Mouse (Mus musculus): Measurements from ENCODE around the gene Kif2c. TPM values are rescaled to one million over a fixed set of nuclear protein-coding genes. Genes with fewer than 3 reads are reported as not detected.
A peak's percentile ranks its signal among the peaks of the same experiment; 100 is the strongest.

Kif2c gene
- total and polyA plus RNA-seq, 2 experiments from 2014 or later: 8.2 to 10.3 TPM

DNA sequence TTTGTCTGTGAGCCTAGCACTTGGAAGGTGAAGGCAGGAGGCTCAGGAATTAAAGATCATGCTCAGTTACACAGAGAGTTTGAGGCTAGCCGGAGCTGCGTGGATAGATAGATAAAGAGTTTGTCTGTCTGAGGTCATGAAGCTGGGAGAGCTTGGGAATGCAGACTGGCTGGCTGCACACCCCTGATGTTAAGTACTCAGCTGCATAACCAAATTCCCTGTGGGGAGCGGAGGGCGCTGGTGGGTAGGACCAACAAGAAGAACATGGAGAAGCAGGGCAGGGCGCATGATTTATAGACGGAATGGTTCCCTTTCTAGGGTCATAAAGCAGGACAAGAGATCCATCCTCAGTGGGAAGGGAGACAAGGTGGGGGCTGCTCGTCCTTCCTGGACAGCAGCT lies 39.4 kb downstream of the Kif2c start:
- H3K27ac ChIP-seq (ENCODE audit: low read depth): no peak overlapping the region
- no peak overlapping the region for H3K4me3 ChIP-seq (ENCODE audit: low read depth, low read length)
- ATAC-seq (ENCODE audit: insufficient read depth, low read depth) (no peak), DNase-seq (ENCODE audit: low spot score) (no peak)
- no peaks in the 10 kb centered on the region for H3K9me3 ChIP-seq (replicated peaks; ENCODE audit: control insufficient read depth, low read length)
- no peak for TF ChIP-seq CTCF (IDR thresholded peaks at IDR 0.05; ENCODE audit: low read depth)
- no peak for TF ChIP-seq EP300 (IDR thresholded peaks at IDR 0.05; ENCODE audit: low read depth)
- H3K27me3 ChIP-seq (ENCODE audit: control insufficient read depth, insufficient read depth, low read length): no peaks in the 10 kb centered on the region
- no peak overlapping the region for H3K4me2 ChIP-seq (ENCODE audit: low read depth, low read length)
- no peaks in the 10 kb centered on the region for H3K36me3 ChIP-seq (replicated peaks; ENCODE audit: control insufficient read depth, insufficient read depth, low read length)
- 39% methylated on average over 7 of the region's 7 CpGs for WGBS
- H3K9ac ChIP-seq (replicated peaks; ENCODE audit: low read depth, low read length): no peak overlapping the region
- no peaks in the 10 kb centered on the region for H3K4me1 ChIP-seq (ENCODE audit: control insufficient read depth, insufficient read depth)

DNA sequence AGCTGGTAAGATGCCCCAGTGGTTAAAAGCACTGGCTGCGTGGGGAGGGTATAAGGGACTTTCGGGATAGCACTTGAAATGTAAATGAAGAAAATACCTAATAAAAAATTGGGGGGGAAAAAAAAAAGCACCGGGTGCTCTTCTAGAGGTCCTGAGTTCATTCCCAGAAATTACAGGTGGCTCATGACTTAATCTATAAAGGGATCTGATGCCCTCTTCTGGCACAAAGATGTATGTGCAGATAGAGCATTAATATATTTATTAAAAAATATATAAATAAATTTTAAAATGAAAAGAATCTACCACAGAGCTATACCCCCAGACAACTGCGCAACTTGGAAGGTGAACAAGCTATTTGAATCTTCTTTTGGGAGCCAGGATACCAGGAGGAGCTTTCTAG lies 41.8 kb downstream of the Kif2c start:
- ATAC-seq (ENCODE audit: insufficient read depth, low read depth) (no peak), DNase-seq (ENCODE audit: low spot score) (no peak)
- WGBS: 34% methylated on average over 4 of the region's 4 CpGs
- Histone ChIP-seq H3K9ac (replicated peaks; ENCODE audit: low read depth, low read length) (no peak overlapping the region), H3K9me3 (replicated peaks; ENCODE audit: control insufficient read depth, low read length) (no peaks in the 10 kb centered on the region), H3K4me1 (ENCODE audit: control insufficient read depth, insufficient read depth) (no peaks in the 10 kb centered on the region), H3K4me3 (ENCODE audit: low read depth, low read length) (no peak overlapping the region), H3K4me2 (ENCODE audit: low read depth, low read length) (no peak overlapping the region), H3K27me3 (ENCODE audit: control insufficient read depth, insufficient read depth, low read length) (no peaks in the 10 kb centered on the region), H3K36me3 (replicated peaks; ENCODE audit: control insufficient read depth, insufficient read depth, low read length) (no peaks in the 10 kb centered on the region), H3K27ac (ENCODE audit: low read depth) (no peak overlapping the region)
- TF ChIP-seq CTCF (IDR thresholded peaks at IDR 0.05; ENCODE audit: low read depth) (0 out of 2 replicates have a peak, but pooled peaks have one; percentile 3), EP300 (IDR thresholded peaks at IDR 0.05; ENCODE audit: low read depth) (no peak)

DNA sequence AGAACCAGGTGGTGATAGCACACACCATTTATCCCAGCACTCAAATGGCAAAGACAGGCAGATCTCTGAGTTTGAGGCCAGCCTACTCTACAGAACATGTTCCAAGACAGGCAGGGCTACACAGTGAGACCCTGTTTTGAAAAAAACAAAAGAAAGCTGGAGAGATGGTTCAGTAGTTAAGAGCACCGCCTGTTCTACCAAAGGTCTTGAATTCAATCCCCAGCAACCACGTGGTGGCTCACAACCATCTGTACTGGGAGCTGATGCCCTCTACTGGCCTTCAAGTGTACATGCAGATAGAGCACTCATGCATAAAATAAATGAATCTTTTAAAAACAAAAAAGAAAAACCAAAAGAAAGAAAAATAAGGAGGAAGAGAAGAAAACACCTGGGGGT lies 43.2 kb downstream of the Kif2c start:
- H3K9me3 ChIP-seq (replicated peaks; ENCODE audit: control insufficient read depth, low read length): no peaks in the 10 kb centered on the region
- H3K4me2 ChIP-seq (ENCODE audit: low read depth, low read length): no peak overlapping the region
- TF ChIP-seq EP300 (IDR thresholded peaks at IDR 0.05; ENCODE audit: low read depth): no peak
- peak; percentile 65 for TF ChIP-seq CTCF (IDR thresholded peaks at IDR 0.05; ENCODE audit: low read depth)
- no peak overlapping the region for H3K9ac ChIP-seq (replicated peaks; ENCODE audit: low read depth, low read length)
- whole genome bisulfite sequencing: 5% methylated on average over 2 of the region's 2 CpGs
- H3K36me3 ChIP-seq (replicated peaks; ENCODE audit: control insufficient read depth, insufficient read depth, low read length): no peaks in the 10 kb centered on the region
- H3K27me3 ChIP-seq (ENCODE audit: control insufficient read depth, insufficient read depth, low read length): no peaks in the 10 kb centered on the region
- ATAC-seq (ENCODE audit: insufficient read depth, low read depth): no peak
- H3K27ac ChIP-seq (ENCODE audit: low read depth): no peak overlapping the region
- DNase-seq (ENCODE audit: low spot score): no peak
- H3K4me1 ChIP-seq (ENCODE audit: control insufficient read depth, insufficient read depth): 0 out of 2 replicates have a peak, but pooled peaks cover 2% of the 10 kb centered on the region
- H3K4me3 ChIP-seq (ENCODE audit: low read depth, low read length): no peak overlapping the region

DNA sequence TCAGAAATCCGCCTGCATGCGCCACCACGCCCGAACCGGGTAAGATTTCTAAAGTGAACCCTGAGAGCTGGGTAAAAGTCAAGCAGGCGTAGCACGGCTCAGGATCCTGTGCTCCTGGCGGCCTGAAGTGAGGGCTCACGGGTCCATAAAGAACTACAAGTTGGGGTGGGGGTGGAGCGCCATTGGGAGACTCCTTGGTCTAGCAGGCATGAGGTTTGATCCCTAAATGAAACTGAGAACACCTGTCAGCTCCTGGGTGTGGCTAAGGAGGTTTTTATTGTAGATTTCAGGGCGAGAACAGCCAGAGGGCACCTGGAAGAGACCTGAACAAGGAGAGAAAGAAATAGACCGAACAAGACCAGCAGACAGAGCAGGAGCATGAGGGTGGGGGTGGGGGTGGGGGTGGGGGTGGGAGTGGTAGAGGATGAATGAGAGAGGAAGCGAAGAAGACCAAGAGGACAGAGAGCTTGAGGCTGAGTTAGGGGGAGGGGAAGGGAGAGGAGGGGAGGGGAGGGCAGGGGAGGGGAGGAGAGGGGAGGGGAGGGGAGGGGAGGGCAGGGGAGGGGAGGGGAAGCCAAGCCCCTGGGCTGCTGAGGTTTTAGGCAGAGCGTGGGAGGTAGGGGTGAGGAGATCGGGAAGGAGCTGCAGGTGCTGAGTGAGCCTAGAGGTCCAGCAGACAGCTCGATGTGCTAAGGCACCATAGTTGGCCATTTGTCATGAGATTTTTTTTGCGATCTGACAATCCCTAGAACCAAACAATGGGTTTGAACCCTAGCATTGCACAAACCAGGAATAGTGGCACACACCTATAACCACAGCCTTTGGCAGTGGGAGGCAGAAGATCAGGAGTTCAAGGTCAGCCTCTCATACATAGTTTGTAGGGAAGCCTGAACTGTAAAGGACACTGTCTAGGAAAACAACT lies 43.9 kb downstream of the Kif2c start:
- Histone ChIP-seq H3K4me1 (ENCODE audit: control insufficient read depth, insufficient read depth) (0 out of 2 replicates have a peak, but pooled peaks cover 4% of the 10 kb centered on the region), H3K27me3 (ENCODE audit: control insufficient read depth, insufficient read depth, low read length) (no peaks in the 10 kb centered on the region), H3K4me3 (ENCODE audit: low read depth, low read length) (no peak overlapping the region), H3K36me3 (replicated peaks; ENCODE audit: control insufficient read depth, insufficient read depth, low read length) (no peaks in the 10 kb centered on the region), H3K9ac (replicated peaks; ENCODE audit: low read depth, low read length) (no peak overlapping the region), H3K27ac (ENCODE audit: low read depth) (no peak overlapping the region), H3K4me2 (ENCODE audit: low read depth, low read length) (no peak overlapping the region), H3K9me3 (replicated peaks; ENCODE audit: control insufficient read depth, low read length) (no peaks in the 10 kb centered on the region)
- TF ChIP-seq EP300 (IDR thresholded peaks at IDR 0.05; ENCODE audit: low read depth): no peak
- TF ChIP-seq CTCF (IDR thresholded peaks at IDR 0.05; ENCODE audit: low read depth): no peak
- ATAC-seq (ENCODE audit: insufficient read depth, low read depth) (no peak), DNase-seq (ENCODE audit: low spot score) (no peak)
- WGBS: 61% methylated on average over 16 of the region's 17 CpGs

DNA sequence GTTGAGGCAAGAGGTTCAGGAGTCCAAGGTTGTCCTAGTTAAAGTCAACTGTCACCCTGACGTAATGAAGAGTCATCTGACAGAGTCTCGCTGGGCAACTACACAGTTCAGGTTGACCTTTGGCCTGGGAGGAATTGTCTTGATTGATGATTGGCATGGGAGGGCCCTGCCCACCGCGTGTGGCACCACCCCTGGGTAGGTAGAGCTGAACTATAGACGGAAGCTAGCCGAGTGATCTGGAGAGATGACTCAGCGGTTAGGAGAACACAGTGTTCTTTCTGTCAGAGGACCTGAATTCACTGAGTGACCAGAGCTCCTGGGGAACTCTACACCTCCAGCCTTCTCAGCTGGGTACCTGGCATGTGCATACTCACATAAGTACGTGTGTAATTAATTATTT lies 46.4 kb downstream of the Kif2c start:
- Histone ChIP-seq H3K9me3 (replicated peaks; ENCODE audit: control insufficient read depth, low read length) (no peaks in the 10 kb centered on the region), H3K4me2 (ENCODE audit: low read depth, low read length) (no peak overlapping the region), H3K9ac (replicated peaks; ENCODE audit: low read depth, low read length) (no peak overlapping the region), H3K36me3 (replicated peaks; ENCODE audit: control insufficient read depth, insufficient read depth, low read length) (no peaks in the 10 kb centered on the region), H3K4me3 (ENCODE audit: low read depth, low read length) (no peak overlapping the region), H3K27ac (ENCODE audit: low read depth) (no peak overlapping the region), H3K27me3 (ENCODE audit: control insufficient read depth, insufficient read depth, low read length) (peaks cover 9% of the 10 kb centered on the region; the same call in 1 of the 2 replicates), H3K4me1 (ENCODE audit: control insufficient read depth, insufficient read depth) (0 out of 2 replicates have a peak, but pooled peaks cover 4% of the 10 kb centered on the region)
- WGBS: 33% methylated on average over 8 of the region's 8 CpGs
- TF ChIP-seq CTCF (IDR thresholded peaks at IDR 0.05; ENCODE audit: low read depth) (no peak), EP300 (IDR thresholded peaks at IDR 0.05; ENCODE audit: low read depth) (no peak)
- DNase-seq (ENCODE audit: low spot score): no peak
- no peak for ATAC-seq (ENCODE audit: insufficient read depth, low read depth)
